Mouse (Mus musculus): Measurements from ENCODE around the gene Cog7. TPM values are rescaled to one million over a fixed set of nuclear protein-coding genes. Genes with fewer than 3 reads are reported as not detected.

The Cog7 gene
- total RNA-seq, 2 experiments from 2014 or later, result 12.2 to 14.0 TPM

Other genes starting within 250 kb of the Cog7 start
- gene Scnn1g, start 247.2 kb downstream of the Cog7 start, total RNA-seq (2021), result not detected
- gene Scnn1b, start 116.7 kb downstream of the Cog7 start, total RNA-seq (2021), result not detected
- 10 to 100 TPM; 47.7 to 52.9 TPM for gene Gga2, start 39.5 kb upstream of the Cog7 start, total RNA-seq (2021)
- gene Ubfd1, start 85.5 kb upstream of the Cog7 start, total RNA-seq (2021), result 10 to 100 TPM; 53.0 to 57.4 TPM
- gene Ears2, start 85.6 kb upstream of the Cog7 start, total RNA-seq (2021), result 10 to 100 TPM; 13.2 to 14.1 TPM
- 100 to 1,000 TPM; 476 to 560 TPM for gene Ndufab1, start 120.2 kb upstream of the Cog7 start, total RNA-seq (2021)
- 1 to 10 TPM; 2.0 to 2.4 TPM for gene Palb2, start 151.3 kb upstream of the Cog7 start, total RNA-seq (2021)
- 10 to 100 TPM; 51.9 to 52.1 TPM for gene Dctn5, start 151.3 kb upstream of the Cog7 start, total RNA-seq (2021)
- 10 to 100 TPM; 15.1 to 18.8 TPM for gene Plk1, start 177.7 kb upstream of the Cog7 start, total RNA-seq (2021)
- not detected for gene Ern2, start 204.5 kb upstream of the Cog7 start, total RNA-seq (2021)
- 1 to 10 TPM; 5.1 to 5.4 TPM for gene Chp2, start 237.8 kb upstream of the Cog7 start, total RNA-seq (2021)

Measured in gastrocnemius, postnatal 4 days (tissue).